Mouse (Mus musculus): ENCODE measurements at regions not wholly inside any gene's neighbourhood (a gene's known extent, or its start where the extent isn't known, plus 50 kb on each side); places are given as distances from the start of the nearest gene placed in this dataset.

GRCm38 (mm10) chr9:46442739-46443181, 123.0 kb upstream of the 4931429L15Rik start:
- H3K4me3 ChIP-seq (ENCODE audit: control insufficient read depth, low read depth, low read length), result no peak overlapping the region
- H3K4me1 ChIP-seq (ENCODE audit: control insufficient read depth, insufficient read depth, low read length), result peaks cover 3% of the 10 kb centered on the region; the same call in 1 of the 2 replicates
- H3K36me3 ChIP-seq (ENCODE audit: control insufficient read depth, insufficient read depth, low read length), result no peaks in the 10 kb centered on the region
- no peak for TF ChIP-seq POLR2A (IDR thresholded peaks at IDR 0.05; ENCODE audit: control insufficient read depth, low read depth, low read length)
- TF ChIP-seq CTCF (IDR thresholded peaks at IDR 0.05; ENCODE audit: control insufficient read depth, insufficient read depth, insufficient replicate concordance, low read depth, low read length), result no peak
- H3K27me3 ChIP-seq (ENCODE audit: control insufficient read depth, insufficient read depth, low read length), result no peaks in the 10 kb centered on the region; the same call in 1 of the 2 replicates
- no peak overlapping the region for H3K27ac ChIP-seq (ENCODE audit: control insufficient read depth, insufficient read depth, low read depth, low read length)

GRCm38 (mm10) chr9:46440226-46440625, 120.4 kb upstream of the 4931429L15Rik start:
- Histone ChIP-seq H3K27ac (ENCODE audit: control insufficient read depth, insufficient read depth, low read depth, low read length) (no peak overlapping the region), H3K4me1 (ENCODE audit: control insufficient read depth, insufficient read depth, low read length) (peaks cover 3% of the 10 kb centered on the region; the same call in 1 of the 2 replicates), H3K36me3 (ENCODE audit: control insufficient read depth, insufficient read depth, low read length) (no peaks in the 10 kb centered on the region), H3K27me3 (ENCODE audit: control insufficient read depth, insufficient read depth, low read length) (no peaks in the 10 kb centered on the region; the same call in 1 of the 2 replicates), H3K4me3 (ENCODE audit: control insufficient read depth, low read depth, low read length) (no peak overlapping the region)
- TF ChIP-seq CTCF (IDR thresholded peaks at IDR 0.05; ENCODE audit: control insufficient read depth, insufficient read depth, insufficient replicate concordance, low read depth, low read length), result no peak
- no peak for TF ChIP-seq POLR2A (IDR thresholded peaks at IDR 0.05; ENCODE audit: control insufficient read depth, low read depth, low read length)

GRCm38 (mm10) chr9:46434700-46435099, 114.9 kb upstream of the 4931429L15Rik start:
- TF ChIP-seq POLR2A (IDR thresholded peaks at IDR 0.05; ENCODE audit: control insufficient read depth, low read depth, low read length) (no peak), CTCF (IDR thresholded peaks at IDR 0.05; ENCODE audit: control insufficient read depth, insufficient read depth, insufficient replicate concordance, low read depth, low read length) (no peak)
- Histone ChIP-seq H3K4me1 (ENCODE audit: control insufficient read depth, insufficient read depth, low read length) (no peaks in the 10 kb centered on the region), H3K27me3 (ENCODE audit: control insufficient read depth, insufficient read depth, low read length) (no peaks in the 10 kb centered on the region), H3K4me3 (ENCODE audit: control insufficient read depth, low read depth, low read length) (no peak overlapping the region), H3K27ac (ENCODE audit: control insufficient read depth, insufficient read depth, low read depth, low read length) (no peak overlapping the region), H3K36me3 (ENCODE audit: control insufficient read depth, insufficient read depth, low read length) (no peaks in the 10 kb centered on the region)

DNA sequence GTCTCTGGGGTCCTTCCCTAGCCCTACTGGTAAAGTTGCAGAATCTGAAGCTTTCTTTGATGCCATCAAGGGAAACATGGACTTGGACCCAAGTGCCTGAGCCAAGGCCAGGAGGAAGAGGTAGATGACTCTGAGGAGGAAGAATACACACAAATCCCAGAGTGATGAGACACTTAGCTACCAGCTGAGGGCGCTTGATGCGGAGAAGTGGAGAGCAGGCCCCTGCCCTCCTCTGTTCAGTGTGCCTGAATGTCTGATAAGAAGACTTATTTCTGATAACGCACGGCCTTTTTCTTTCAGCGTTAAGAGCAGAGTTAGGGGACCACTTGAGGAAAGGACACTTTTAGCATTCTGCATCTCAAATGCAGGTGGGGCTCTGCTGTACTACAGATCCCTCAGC, 113.9 kb upstream of the 4931429L15Rik start:
- TF ChIP-seq CTCF (IDR thresholded peaks at IDR 0.05; ENCODE audit: control insufficient read depth, insufficient read depth, insufficient replicate concordance, low read depth, low read length) (no peak), POLR2A (IDR thresholded peaks at IDR 0.05; ENCODE audit: control insufficient read depth, low read depth, low read length) (no peak)
- Histone ChIP-seq H3K4me1 (ENCODE audit: control insufficient read depth, insufficient read depth, low read length) (no peaks in the 10 kb centered on the region), H3K27me3 (ENCODE audit: control insufficient read depth, insufficient read depth, low read length) (no peaks in the 10 kb centered on the region), H3K36me3 (ENCODE audit: control insufficient read depth, insufficient read depth, low read length) (no peaks in the 10 kb centered on the region), H3K4me3 (ENCODE audit: control insufficient read depth, low read depth, low read length) (no peak overlapping the region), H3K27ac (ENCODE audit: control insufficient read depth, insufficient read depth, low read depth, low read length) (no peak overlapping the region)

GRCm38 (mm10) chr9:46431053-46431452, 111.3 kb upstream of the 4931429L15Rik start:
- Histone ChIP-seq H3K36me3 (ENCODE audit: control insufficient read depth, insufficient read depth, low read length) (no peaks in the 10 kb centered on the region), H3K4me3 (ENCODE audit: control insufficient read depth, low read depth, low read length) (no peak overlapping the region), H3K27me3 (ENCODE audit: control insufficient read depth, insufficient read depth, low read length) (no peaks in the 10 kb centered on the region), H3K4me1 (ENCODE audit: control insufficient read depth, insufficient read depth, low read length) (no peaks in the 10 kb centered on the region), H3K27ac (ENCODE audit: control insufficient read depth, insufficient read depth, low read depth, low read length) (no peak overlapping the region)
- no peak for TF ChIP-seq POLR2A (IDR thresholded peaks at IDR 0.05; ENCODE audit: control insufficient read depth, low read depth, low read length)
- TF ChIP-seq CTCF (IDR thresholded peaks at IDR 0.05; ENCODE audit: control insufficient read depth, insufficient read depth, insufficient replicate concordance, low read depth, low read length), result no peak

- Histone ChIP-seq H3K27me3 (ENCODE audit: control insufficient read depth, insufficient read depth, low read length) (no peaks in the 10 kb centered on the region), H3K4me1 (ENCODE audit: control insufficient read depth, insufficient read depth, low read length) (no peaks in the 10 kb centered on the region), H3K36me3 (ENCODE audit: control insufficient read depth, insufficient read depth, low read length) (no peaks in the 10 kb centered on the region), H3K4me3 (ENCODE audit: control insufficient read depth, low read depth, low read length) (no peak overlapping the region), H3K27ac (ENCODE audit: control insufficient read depth, insufficient read depth, low read depth, low read length) (no peak overlapping the region)
- no peak for TF ChIP-seq POLR2A (IDR thresholded peaks at IDR 0.05; ENCODE audit: control insufficient read depth, low read depth, low read length)
- no peak for TF ChIP-seq CTCF (IDR thresholded peaks at IDR 0.05; ENCODE audit: control insufficient read depth, insufficient read depth, insufficient replicate concordance, low read depth, low read length)
Observed at GRCm38 (mm10) chr9:46423184-46423967, 103.6 kb upstream of the 4931429L15Rik start.

GRCm38 (mm10) chr9:46421688-46422274, 102.0 kb upstream of the 4931429L15Rik start:
- Histone ChIP-seq H3K36me3 (ENCODE audit: control insufficient read depth, insufficient read depth, low read length) (no peaks in the 10 kb centered on the region), H3K27me3 (ENCODE audit: control insufficient read depth, insufficient read depth, low read length) (no peaks in the 10 kb centered on the region), H3K27ac (ENCODE audit: control insufficient read depth, insufficient read depth, low read depth, low read length) (no peak overlapping the region), H3K4me1 (ENCODE audit: control insufficient read depth, insufficient read depth, low read length) (no peaks in the 10 kb centered on the region), H3K4me3 (ENCODE audit: control insufficient read depth, low read depth, low read length) (no peak overlapping the region)
- TF ChIP-seq POLR2A (IDR thresholded peaks at IDR 0.05; ENCODE audit: control insufficient read depth, low read depth, low read length) (no peak), CTCF (IDR thresholded peaks at IDR 0.05; ENCODE audit: control insufficient read depth, insufficient read depth, insufficient replicate concordance, low read depth, low read length) (no peak)

Data from testis, adult 2 months (tissue).